10 mouse cellular contexts compared by ENCODE assay signal in the genomic region with DNA sequence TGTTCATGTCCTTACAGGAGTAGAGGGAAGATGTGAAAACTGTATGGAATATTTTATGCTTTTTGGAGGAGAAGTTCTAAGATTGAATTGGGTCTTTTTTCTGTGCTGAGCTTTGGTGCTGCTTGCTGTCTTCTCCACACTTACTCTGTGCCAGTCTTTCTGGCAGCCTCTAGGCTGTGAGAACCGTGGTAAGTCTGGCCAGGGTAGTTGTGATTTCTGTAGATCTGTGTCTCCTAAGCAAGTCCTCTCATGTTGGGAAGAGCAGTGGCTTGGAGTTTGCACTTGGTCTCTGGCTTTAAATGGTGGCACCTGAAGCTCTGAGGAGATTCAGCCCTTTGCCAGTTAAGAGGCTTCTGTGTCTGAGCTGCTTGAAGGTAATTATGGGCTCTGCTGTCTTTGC. TPM values are rescaled to one million over a fixed set of nuclear protein-coding genes. Genes with fewer than 3 reads are reported as not detected.
DNase-seq lines count a peak whose midpoint lies in the region; ATAC-seq and TF ChIP-seq lines count a peak whose summit lies in the region.
"Had no signal": no experiment of that assay in that cellular context is flagged by ENCODE, and none has a peak within 500 bp of the region (broad histone marks: within the 10 kb centered on the region; RNA-seq: fewer than 3 reads in every experiment).

No protein-coding gene starts in this region.

- ATAC-seq in heart, embryonic 14.5 days (ENCODE audit: insufficient number of reproducible peaks, insufficient read depth, low FRiP score, low read depth): no peak
- ATAC-seq in forebrain, embryonic 15.5 days (replicated peaks): no peak
- ATAC-seq in midbrain, embryonic 11.5 days (ENCODE audit: low FRiP score): no peak

- peak overlapping the region; percentile 75 for H3K4me2 ChIP-seq in heart, embryonic 14.5 days (ENCODE audit: low read length)
- peak overlapping the region; percentile 67 for H3K4me2 ChIP-seq in forebrain, embryonic 15.5 days (replicated peaks)
- H3K4me2 ChIP-seq in midbrain, embryonic 11.5 days: peak overlapping the region; percentile 94; the same call in 1 of the 2 replicates

- H3K4me1 ChIP-seq in heart, embryonic 14.5 days (ENCODE audit: control insufficient read depth in 2 of 2, insufficient read depth in 2 of 2, low read length in 2 of 2): peaks cover 11 to 41% of the 10 kb centered on the region in 2 experiments
- peaks cover 37% of the 10 kb centered on the region for H3K4me1 ChIP-seq in embryonic facial prominence, embryonic 10.5 days
- H3K4me1 ChIP-seq in forebrain, embryonic 15.5 days: peaks cover 68% of the 10 kb centered on the region
- H3K4me1 ChIP-seq in midbrain, embryonic 11.5 days (ENCODE audit: control insufficient read depth, insufficient read depth, low read length): peaks cover 18% of the 10 kb centered on the region
- peaks cover 16% of the 10 kb centered on the region for H3K4me1 ChIP-seq in kidney, adult 2 months (ENCODE audit: control insufficient read depth, insufficient read depth, low read length)

- TF ChIP-seq POLR2A in kidney, adult 2 months (IDR thresholded peaks at IDR 0.05; ENCODE audit: low read depth, low read length): no peak

- H3K36me3 ChIP-seq in heart, embryonic 14.5 days (ENCODE audit: control insufficient read depth, insufficient read depth, low read length): peaks cover 4% of the 10 kb centered on the region; the same call in 1 of the 2 replicates
- H3K36me3 ChIP-seq in embryonic facial prominence, embryonic 10.5 days (replicated peaks): peaks cover 15% of the 10 kb centered on the region
- 0 out of 2 replicates have a peak, but pooled peaks cover 3% of the 10 kb centered on the region for H3K36me3 ChIP-seq in forebrain, embryonic 15.5 days
- H3K36me3 ChIP-seq in midbrain, embryonic 11.5 days (ENCODE audit: control insufficient read depth, insufficient read depth, low read length): no peaks in the 10 kb centered on the region
- H3K36me3 ChIP-seq in kidney, adult 2 months (ENCODE audit: control insufficient read depth, insufficient read depth, low read length): no peaks in the 10 kb centered on the region

- 43% methylated on average over 1 of the region's 1 CpGs for WGBS in heart, embryonic 14.5 days
- 68% methylated on average over 1 of the region's 1 CpGs for WGBS in embryonic facial prominence, embryonic 10.5 days
- 66% methylated on average over 1 of the region's 1 CpGs for WGBS in forebrain, embryonic 15.5 days
- 62% methylated on average over 1 of the region's 1 CpGs for WGBS in midbrain, embryonic 11.5 days
- WGBS in kidney, adult 2 months: 50% methylated on average over 1 of the region's 1 CpGs

- no peak for DNase-seq in heart, adult 9 months (ENCODE audit: low spot score in 2 of 2)
- DNase-seq in embryonic facial prominence, embryonic 10.5 days (ENCODE audit: low spot score): no peak
- no peak for DNase-seq in midbrain, embryonic 11.5 days (ENCODE audit: low spot score, missing footprints)
- no peak for DNase-seq in kidney, adult 2 months
- DNase-seq in thymus, postnatal 14 days: no peak
- no peak for DNase-seq in urinary bladder, postnatal 14 days (ENCODE audit: low spot score)
- DNase-seq: cerebellum, postnatal 10 days; kidney, adult 18-20 months had no signal

- TF ChIP-seq CTCF in kidney, adult 2 months (conservative IDR thresholded peaks at IDR 0.05; ENCODE audit: insufficient read depth, insufficient read length, low read depth, low read length): no peak

- peak overlapping the region; percentile 100 for H3K9ac ChIP-seq in heart, embryonic 14.5 days (ENCODE audit: low read length)
- peak overlapping the region; percentile 92 for H3K9ac ChIP-seq in forebrain, embryonic 15.5 days (replicated peaks)
- H3K9ac ChIP-seq in midbrain, embryonic 11.5 days (ENCODE audit: low read length): no peak overlapping the region

- H3K27me3 ChIP-seq in heart, embryonic 14.5 days (ENCODE audit: control insufficient read depth, insufficient read depth, low read length): no peaks in the 10 kb centered on the region
- H3K27me3 ChIP-seq in embryonic facial prominence, embryonic 10.5 days (replicated peaks; ENCODE audit: low read depth, poor library complexity, severe bottlenecking): no peaks in the 10 kb centered on the region
- no peaks in the 10 kb centered on the region for H3K27me3 ChIP-seq in forebrain, embryonic 15.5 days
- no peaks in the 10 kb centered on the region for H3K27me3 ChIP-seq in midbrain, embryonic 11.5 days (ENCODE audit: control insufficient read depth, insufficient read depth, low read length)
- no peaks in the 10 kb centered on the region for H3K27me3 ChIP-seq in kidney, adult 2 months (replicated peaks; ENCODE audit: control insufficient read depth, insufficient read depth, low read length)

- no peaks in the 10 kb centered on the region for H3K9me3 ChIP-seq in heart, embryonic 14.5 days (ENCODE audit: control insufficient read depth, low read length)
- no peaks in the 10 kb centered on the region for H3K9me3 ChIP-seq in embryonic facial prominence, embryonic 10.5 days
- H3K9me3 ChIP-seq in forebrain, embryonic 15.5 days: no peaks in the 10 kb centered on the region
- no peaks in the 10 kb centered on the region for H3K9me3 ChIP-seq in midbrain, embryonic 11.5 days (ENCODE audit: control insufficient read depth, low read length)

- no peak overlapping the region for H3K27ac ChIP-seq in heart, embryonic 14.5 days (replicated peaks in 1 of 2; ENCODE audit: control insufficient read depth in 1 of 2, insufficient read depth in 1 of 2, low read depth in 2 of 2, low read length in 2 of 2)
- H3K27ac ChIP-seq in embryonic facial prominence, embryonic 10.5 days (replicated peaks): no peak overlapping the region
- peak overlapping the region; percentile 51; the same call in 1 of the 2 replicates for H3K27ac ChIP-seq in forebrain, embryonic 15.5 days (replicated peaks)
- no peak overlapping the region for H3K27ac ChIP-seq in midbrain, embryonic 11.5 days (ENCODE audit: low read depth, low read length)
- H3K27ac ChIP-seq in kidney, adult 2 months (ENCODE audit: insufficient read depth, low read depth, low read length): no peak overlapping the region

- no peak overlapping the region for H3K4me3 ChIP-seq in heart, embryonic 14.5 days (ENCODE audit: control insufficient read depth in 1 of 2, insufficient read depth in 1 of 2, low read depth in 1 of 2, low read length in 2 of 2)
- peak overlapping the region; percentile 100 for H3K4me3 ChIP-seq in embryonic facial prominence, embryonic 10.5 days
- H3K4me3 ChIP-seq in forebrain, embryonic 15.5 days: peak overlapping the region; percentile 59
- H3K4me3 ChIP-seq in midbrain, embryonic 11.5 days (ENCODE audit: low read depth, low read length): no peak overlapping the region
- no peak overlapping the region for H3K4me3 ChIP-seq in kidney, adult 2 months (ENCODE audit: insufficient read depth, low read depth, low read length)

RNA-seq across cellular contexts. Expression of gene Socs7, which starts 3.2 kb away (rescaled TPM):
- 2.2 and 3.6 TPM in 2 replicates for polyA plus RNA-seq in heart, embryonic 14.5 days (2014; fragmentation: Nextera tagmentation; extraction: Ambion mirVana)
- polyA plus RNA-seq in embryonic facial prominence, embryonic 10.5 days (2016; fragmentation: Nextera tagmentation; extraction: Ambion mirVana): 3.3 TPM in 2 replicates
- 10.1 and 10.6 TPM in 2 replicates for polyA plus RNA-seq in forebrain, embryonic 15.5 days (2015; fragmentation: Nextera tagmentation; extraction: Ambion mirVana)
- polyA plus RNA-seq in midbrain, embryonic 11.5 days (2014; fragmentation: Nextera tagmentation; extraction: Ambion mirVana): 3.4 and 3.7 TPM in 2 replicates
- polyA plus RNA-seq in kidney, adult 2 months (2012; rRNA removed): 12.9 and 13.5 TPM in 2 replicates

RNA-seq across cellular contexts. Expression of gene Gpr179, which starts 13.7 kb away (rescaled TPM):
- polyA plus RNA-seq in heart, embryonic 14.5 days (2014; fragmentation: Nextera tagmentation; extraction: Ambion mirVana): 0.05 TPM in 2 replicates
- polyA plus RNA-seq in embryonic facial prominence, embryonic 10.5 days (2016; fragmentation: Nextera tagmentation; extraction: Ambion mirVana): 0.05 and 0.07 TPM in 2 replicates
- 0.18 and 0.33 TPM in 2 replicates for polyA plus RNA-seq in forebrain, embryonic 15.5 days (2015; fragmentation: Nextera tagmentation; extraction: Ambion mirVana)
- polyA plus RNA-seq in midbrain, embryonic 11.5 days (2014; fragmentation: Nextera tagmentation; extraction: Ambion mirVana): 0.03 TPM in 1 of 2 replicates, not detected in the other
- polyA plus RNA-seq in kidney, adult 2 months (2012; rRNA removed): 0.08 TPM in 2 replicates

RNA-seq across cellular contexts. Expression of gene Arhgap23, which starts 49.8 kb away (rescaled TPM):
- polyA plus RNA-seq in heart, embryonic 14.5 days (2014; fragmentation: Nextera tagmentation; extraction: Ambion mirVana): 7.1 and 8.4 TPM in 2 replicates
- polyA plus RNA-seq in embryonic facial prominence, embryonic 10.5 days (2016; fragmentation: Nextera tagmentation; extraction: Ambion mirVana): 2.4 TPM in 2 replicates
- 7.1 and 8.4 TPM in 2 replicates for polyA plus RNA-seq in forebrain, embryonic 15.5 days (2015; fragmentation: Nextera tagmentation; extraction: Ambion mirVana)
- 2.5 and 2.8 TPM in 2 replicates for polyA plus RNA-seq in midbrain, embryonic 11.5 days (2014; fragmentation: Nextera tagmentation; extraction: Ambion mirVana)
- 14.9 and 17.1 TPM in 2 replicates for polyA plus RNA-seq in kidney, adult 2 months (2012; rRNA removed)

RNA-seq across cellular contexts. Expression of gene Mrpl45, which starts 50.0 kb away (rescaled TPM):
- polyA plus RNA-seq in heart, embryonic 14.5 days (2014; fragmentation: Nextera tagmentation; extraction: Ambion mirVana): 56.2 and 59.2 TPM in 2 replicates
- 65.7 and 67.0 TPM in 2 replicates for polyA plus RNA-seq in embryonic facial prominence, embryonic 10.5 days (2016; fragmentation: Nextera tagmentation; extraction: Ambion mirVana)
- 39.0 and 40.6 TPM in 2 replicates for polyA plus RNA-seq in forebrain, embryonic 15.5 days (2015; fragmentation: Nextera tagmentation; extraction: Ambion mirVana)
- 56.6 and 58.9 TPM in 2 replicates for polyA plus RNA-seq in midbrain, embryonic 11.5 days (2014; fragmentation: Nextera tagmentation; extraction: Ambion mirVana)
- 20.4 and 25.5 TPM in 2 replicates for polyA plus RNA-seq in kidney, adult 2 months (2012; rRNA removed)

Comparison
In these comparisons a context has a peak if more than half of its experiments do, and no peak if none do; other contexts are left out.
1. H3K4me3 ChIP-seq: peak in embryonic facial prominence, embryonic 10.5 days (single experiment) and forebrain, embryonic 15.5 days (single experiment); none in heart, embryonic 14.5 days (0 of 2), midbrain, embryonic 11.5 days (single experiment) and kidney, adult 2 months (single experiment).
2. Peak in every context shown above with its lines, with median percentiles within 50 percentile points of each other: H3K4me2 ChIP-seq.